Mouse (Mus musculus) cortical plate, adult 2 months (tissue): ENCODE measurements around the gene N4bp2.
"Not testable (repeated sequence)": the region's sequence is repeated elsewhere in the genome, so short reads cannot be mapped to it uniquely, and the experiment has no call there.

Experiments used
- CTCF ChIP-seq: fragments of 200-500 bp; IDR thresholded peaks from 2 replicates; pipeline ENCODE4 v1.5.1; 2011; ENCODE audit warnings: mild to moderate bottlenecking, control low read depth, low read length; ENCODE audit not compliant: insufficient read depth; ENCODE audit errors: extremely low read depth
- POLR2A ChIP-seq: fragments of 200-500 bp; IDR thresholded peaks from 2 replicates; pipeline ENCODE4 v1.6.1; 2011; ENCODE audit warnings: mild to moderate bottlenecking, low read length, control low read depth; ENCODE audit not compliant: insufficient read depth; ENCODE audit errors: extremely low read depth

DNA sequence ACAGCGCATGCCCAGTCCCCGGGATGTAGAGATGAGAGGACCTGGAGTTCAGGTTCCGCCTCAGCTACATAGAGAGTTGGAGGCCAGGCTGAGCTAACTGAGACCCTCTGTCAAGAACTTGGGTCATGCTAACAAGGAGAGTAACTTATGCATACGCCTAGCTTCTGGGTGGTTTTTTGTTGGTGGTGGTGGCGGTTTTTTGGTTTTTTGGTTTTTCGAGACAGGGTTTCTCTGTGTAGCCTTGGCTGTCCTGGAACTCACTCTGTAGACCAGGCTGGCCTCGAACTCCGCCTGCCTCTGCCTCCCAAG is 45.5 kb upstream of the N4bp2 start:
- TF ChIP-seq CTCF, POLR2A: not testable (repeated sequence)
